Mouse (Mus musculus): ENCODE measurements around the gene Scamp2.

- TF ChIP-seq POLR2A (IDR thresholded peaks at IDR 0.05; ENCODE audit: borderline replicate concordance, insufficient read depth, low read length), result peak; percentile 77; the same call in 1 of the 2 replicates
- no peak for TF ChIP-seq CTCF (IDR thresholded peaks at IDR 0.05; ENCODE audit: borderline replicate concordance, insufficient read depth, low read depth, low read length)
Measured at GRCm38 (mm10) chr9:57552139-57552887, 8.4 kb upstream of the Scamp2 start, which contains the start of gene Mpi.
